Mouse (Mus musculus) brain, embryonic 14.5 days (tissue): ENCODE measurements at regions not wholly inside any gene's neighbourhood (a gene's known extent, or its start where the extent isn't known, plus 50 kb on each side); places are given as distances from the start of the nearest gene placed in this dataset.

Source experiments
- CTCF ChIP-seq: fragments of 200-500 bp; IDR thresholded peaks from 2 replicates; pipeline ENCODE4 v1.5.1; 2012; ENCODE audit warnings: inconsistent platforms, mild to moderate bottlenecking, moderate library complexity, borderline replicate concordance; ENCODE audit not compliant: insufficient read depth, insufficient read length; ENCODE audit errors: extremely low read depth
- POLR2A ChIP-seq: fragments of 200-500 bp; IDR thresholded peaks from 2 replicates; pipeline ENCODE4 v1.6.1; 2012; ENCODE audit warnings: mild to moderate bottlenecking, inconsistent platforms, borderline replicate concordance; ENCODE audit not compliant: poor library complexity, insufficient read depth, insufficient read length, severe bottlenecking; ENCODE audit errors: extremely low read depth

DNA sequence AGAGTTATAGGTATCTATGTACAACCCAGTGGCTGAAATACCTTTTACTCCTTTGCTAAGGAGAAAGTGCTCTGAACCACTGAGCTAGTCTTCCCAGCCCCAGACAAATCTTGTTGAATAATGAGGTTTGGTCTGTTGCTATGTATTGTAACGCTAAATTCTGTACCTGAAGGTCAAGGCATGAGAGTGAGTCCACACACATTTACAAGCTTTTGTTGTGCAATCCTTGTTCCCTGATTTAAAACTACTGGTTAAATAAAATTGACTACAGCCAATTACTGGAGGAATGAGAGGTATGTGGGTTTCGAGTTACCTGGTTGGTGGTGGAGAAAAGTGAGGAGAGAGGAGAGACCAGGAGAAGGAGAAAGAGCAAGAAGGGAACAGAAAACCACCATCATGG, 372.6 kb upstream of the Reg3g start:
- TF ChIP-seq POLR2A = no peak
- TF ChIP-seq CTCF = no peak
